Mouse (Mus musculus) retina, embryonic 14.5 days (tissue): ENCODE measurements around the gene Actr8.

Experiments used
- DNase-seq: peaks from one replicate; pipeline ENCODE4 v3.0.0-alpha.2; 2015; ENCODE audit warnings: low spot score

Gene Actr8

GRCm38 (mm10) chr14:29978254-29979204, at the start of gene Actr8:
TSS of gene Actr8 (plus strand) at chr14:29978337.
- peak; percentile 96 for DNase-seq

GRCm38 (mm10) chr14:29928966-29929365, 49.2 kb upstream of the Actr8 start:
- no peak for DNase-seq

- DNase-seq: no peak
Measured at GRCm38 (mm10) chr14:29935516-29935915, 42.6 kb upstream of the Actr8 start.

GRCm38 (mm10) chr14:29937466-29937865, 40.7 kb upstream of the Actr8 start:
- no peak for DNase-seq

- peak; percentile 22 for DNase-seq
Measured at GRCm38 (mm10) chr14:29939600-29940312, 38.4 kb upstream of the Actr8 start.

- peak; percentile 45 for DNase-seq
Measured at GRCm38 (mm10) chr14:29940313-29940812, 37.8 kb upstream of the Actr8 start.

DNA sequence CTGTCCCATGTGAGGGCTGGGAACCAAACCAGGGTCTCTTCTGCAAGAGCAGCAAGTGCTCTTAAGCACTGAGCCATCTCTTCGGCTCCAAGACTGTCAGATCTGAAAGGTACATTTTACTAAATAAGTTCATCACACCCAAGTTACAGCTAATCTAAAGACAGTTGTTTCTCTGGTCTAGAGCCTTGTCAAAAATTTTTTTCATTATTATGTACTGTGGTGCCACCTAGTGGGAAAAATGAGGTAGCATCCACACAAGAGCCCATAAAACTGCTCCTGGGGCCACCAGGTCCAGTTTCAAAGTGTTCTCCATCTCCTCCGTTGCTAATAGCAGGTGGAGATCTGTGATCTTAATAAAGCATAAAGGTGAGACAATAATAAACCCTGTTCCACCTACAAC, 37.3 kb upstream of the Actr8 start:
- peak; percentile 80 for DNase-seq

- DNase-seq: no peak
Measured at GRCm38 (mm10) chr14:29946761-29947309, 31.3 kb upstream of the Actr8 start.

- no peak for DNase-seq
Measured at GRCm38 (mm10) chr14:29950805-29951204, 27.3 kb upstream of the Actr8 start.

DNA sequence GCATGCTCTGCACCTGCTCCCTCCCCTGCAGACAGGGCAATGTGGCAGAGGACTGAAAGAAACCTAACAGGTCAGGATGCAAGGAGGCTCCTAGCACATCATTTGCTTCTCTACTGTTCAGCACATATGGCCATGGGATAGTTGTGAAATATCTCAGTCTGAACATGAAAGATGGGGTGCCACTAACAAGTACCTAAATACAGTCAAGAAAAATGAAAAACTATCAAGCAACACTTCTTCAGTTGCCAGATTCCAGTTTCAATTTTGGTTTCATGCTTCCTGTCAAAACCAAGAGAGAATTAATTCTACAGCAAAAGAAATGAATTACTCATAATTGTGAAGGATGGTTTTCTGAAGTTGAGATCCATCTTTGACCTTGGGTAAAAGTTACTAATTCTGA, 20.7 kb upstream of the Actr8 start:
- no peak for DNase-seq

DNA sequence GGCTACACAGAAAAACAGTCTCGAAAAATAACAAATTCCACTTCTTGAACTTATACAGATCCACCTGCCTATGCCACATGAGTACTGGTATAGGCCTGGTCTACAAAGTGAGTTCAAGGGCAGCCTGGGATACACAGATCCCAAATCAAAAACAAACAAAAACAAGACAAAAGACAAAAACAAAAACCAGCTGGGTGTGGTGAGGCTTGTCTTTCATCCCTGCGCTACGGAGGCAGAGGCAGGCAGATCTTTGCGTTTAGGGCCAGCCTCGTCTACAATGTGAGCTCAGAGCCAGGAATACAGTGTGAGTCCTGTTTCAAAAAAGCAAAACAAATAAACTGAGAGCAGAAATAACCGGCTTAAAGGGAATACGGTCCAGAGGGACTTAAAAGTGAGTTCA, 10.5 kb upstream of the Actr8 start:
- DNase-seq: no peak

- DNase-seq: peak; percentile 100
Measured at GRCm38 (mm10) chr14:29968075-29968821, 9.9 kb upstream of the Actr8 start, which contains the start of gene Selenok. TSS of gene Selenok (plus strand) at chr14:29968308.

DNA sequence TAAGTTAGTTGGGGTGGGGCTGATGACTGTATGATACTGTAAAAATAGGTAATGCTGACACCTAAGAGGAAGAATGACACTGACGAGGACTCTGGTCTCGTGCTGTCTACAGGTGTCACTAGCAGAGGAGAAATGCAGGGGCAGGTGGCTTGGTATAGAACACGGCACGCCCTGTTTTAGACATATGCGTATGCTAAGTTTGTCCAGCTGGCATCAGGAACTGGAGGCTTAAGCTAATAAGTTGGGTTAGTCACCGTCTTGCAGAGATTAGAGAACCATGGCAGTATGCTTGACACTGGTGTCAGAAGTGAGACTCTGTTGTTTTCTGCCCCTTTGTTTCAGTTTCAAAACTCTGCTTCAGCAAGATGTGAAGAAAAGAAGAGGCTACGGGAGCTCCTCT, 6.7 kb upstream of the Actr8 start:
- DNase-seq: no peak

DNA sequence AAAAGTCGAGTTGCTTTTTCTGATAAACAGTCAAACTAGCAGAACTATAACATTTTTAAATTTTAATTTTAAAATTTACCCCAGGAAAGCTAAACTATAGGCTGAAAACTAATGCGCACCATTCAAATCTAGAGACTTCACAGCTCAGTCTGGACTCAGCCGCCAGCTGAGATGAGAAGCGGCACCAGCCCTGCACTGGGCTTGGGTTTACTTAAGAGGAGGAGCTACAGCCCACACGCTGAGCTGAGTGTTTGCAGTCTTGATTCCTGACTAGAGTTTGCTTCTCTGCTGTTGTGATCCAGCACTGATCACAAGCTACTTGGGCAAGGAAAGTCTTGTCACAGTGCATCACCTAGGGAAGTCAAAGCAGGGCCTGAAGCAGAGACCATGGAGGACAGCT, 6.1 kb upstream of the Actr8 start:
- no peak for DNase-seq

DNA sequence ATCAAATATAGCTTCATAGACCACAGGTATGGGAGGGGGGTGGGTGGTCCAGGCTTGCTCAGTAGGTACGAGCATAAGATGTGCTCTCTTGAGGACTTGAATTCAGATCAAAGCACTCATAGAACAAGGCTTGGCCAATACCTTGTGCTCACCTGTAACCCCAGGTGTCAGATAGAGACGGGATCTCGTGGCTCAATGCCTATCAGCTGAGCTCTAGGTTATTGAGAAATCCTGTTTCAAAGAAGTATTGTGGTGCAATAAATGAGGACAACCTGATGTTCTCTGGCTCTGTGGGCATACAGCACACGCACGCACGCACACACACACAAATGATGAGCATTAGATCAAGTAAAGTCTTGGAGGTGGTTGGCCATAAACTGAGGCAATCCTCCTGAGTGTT, 1.2 kb upstream of the Actr8 start:
- DNase-seq: no peak

- peak; percentile 19 for DNase-seq
Measured at GRCm38 (mm10) chr14:29980447-29981205, 2.5 kb downstream of the Actr8 start.

DNA sequence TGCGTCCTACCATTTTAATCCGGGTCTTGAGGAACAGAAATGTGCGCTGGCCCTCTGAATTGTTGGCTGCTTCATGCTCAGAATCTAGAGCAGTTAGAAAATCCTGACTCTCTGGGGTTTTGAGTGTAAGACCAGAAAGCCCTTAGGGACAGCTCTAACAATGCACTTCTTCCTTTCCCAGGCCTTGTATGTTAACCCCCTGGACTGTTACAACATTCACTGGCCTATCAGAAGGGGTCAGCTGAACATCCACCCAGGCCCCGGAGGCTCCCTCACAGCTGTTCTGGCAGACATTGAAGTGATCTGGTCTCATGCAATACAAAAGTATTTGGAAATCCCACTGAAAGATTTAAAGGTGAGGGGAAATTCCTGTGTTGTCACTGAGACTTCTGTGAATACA, 8.0 kb downstream of the Actr8 start:
- DNase-seq: no peak

DNA sequence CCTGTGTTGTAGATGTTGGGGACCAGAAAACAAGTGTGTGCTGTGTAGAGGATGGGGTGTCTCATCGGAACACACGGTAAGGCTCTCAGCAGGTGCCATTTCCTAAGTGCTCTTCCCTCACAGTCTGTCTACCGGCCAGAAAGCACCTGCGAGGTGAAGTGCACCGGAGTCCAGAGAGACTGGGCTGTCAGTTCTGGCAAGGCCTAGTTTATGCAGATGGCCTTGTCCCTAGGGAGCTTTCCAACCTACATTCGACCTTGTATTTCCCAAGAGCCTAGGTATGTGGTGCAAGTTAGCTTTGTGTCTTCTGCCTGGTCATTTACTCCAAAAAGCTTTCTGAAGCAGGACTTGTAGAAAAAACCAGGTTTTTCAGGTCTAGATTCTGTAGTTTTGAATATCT, 9.1 kb downstream of the Actr8 start:
- no peak for DNase-seq

- no peak for DNase-seq
Measured at GRCm38 (mm10) chr14:29987739-29988138, 9.6 kb downstream of the Actr8 start.

DNA sequence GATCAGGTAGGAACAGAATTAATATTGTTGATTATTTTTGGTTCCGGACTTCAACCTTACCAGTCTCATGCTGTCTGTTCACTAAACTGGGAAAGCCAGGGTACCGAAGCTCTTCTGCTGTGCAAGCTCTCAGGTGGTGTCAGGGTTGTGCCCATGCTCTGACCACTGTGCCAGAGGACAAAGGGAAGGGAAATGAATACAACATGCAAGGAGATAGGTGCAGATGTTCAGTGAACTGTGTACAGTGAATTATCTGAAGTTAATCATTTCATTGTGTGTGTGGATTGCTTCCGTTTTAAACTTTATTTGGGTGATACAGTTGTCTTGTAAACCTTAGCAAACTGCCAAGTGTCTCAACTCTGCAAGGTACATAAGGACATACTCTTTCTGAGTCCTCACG, 10.2 kb downstream of the Actr8 start:
- no peak for DNase-seq

GRCm38 (mm10) chr14:29994976-29995375, 16.8 kb downstream of the Actr8 start:
- DNase-seq: no peak
